Mouse (Mus musculus): ENCODE measurements around the gene Sh2b1.

DNA sequence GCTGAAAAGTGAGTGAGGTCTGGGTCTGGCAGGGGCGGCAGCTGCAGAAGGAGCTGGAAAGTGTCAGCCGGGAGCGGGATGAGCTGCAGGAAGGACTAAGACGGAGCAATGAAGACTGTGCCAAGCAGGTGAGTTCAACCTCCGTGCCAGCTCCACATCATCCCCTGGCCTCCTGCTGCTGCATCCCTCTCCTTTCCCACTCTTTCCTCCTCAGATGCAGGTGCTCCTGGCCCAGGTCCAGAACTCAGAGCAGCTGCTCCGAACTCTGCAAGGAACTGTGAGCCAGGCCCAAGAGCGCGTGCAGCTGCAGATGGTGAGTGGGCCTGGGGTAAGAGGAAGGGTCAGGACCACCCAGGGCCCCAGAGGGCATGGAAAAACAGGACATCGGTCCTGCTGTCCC lies 35.1 kb downstream of the Sh2b1 start:
- TF ChIP-seq CTCF (IDR thresholded peaks at IDR 0.05; ENCODE audit: low read depth, low read length) (no peak), GATA1 (IDR thresholded peaks at IDR 0.05; ENCODE audit: borderline replicate concordance, low read length) (no peak), TAL1 (conservative IDR thresholded peaks at IDR 0.05; ENCODE audit: low read depth, low read length) (no peak), POLR2AphosphoS5 (IDR thresholded peaks at IDR 0.05; ENCODE audit: insufficient replicate concordance, low read depth, low read length) (no peak), GATA2 (IDR thresholded peaks at IDR 0.05; ENCODE audit: borderline replicate concordance, low read depth, low read length) (no peak)
